Mouse (Mus musculus) WW6 (cell line): ENCODE data around the gene Prkaa1.
"Not testable (repeated sequence)": the region's sequence is repeated elsewhere in the genome, so short reads cannot be mapped to it uniquely, and the experiment has no call there.

Experiments used
- DNase-seq: peaks from one replicate; pipeline ENCODE4 v3.0.0-alpha.2; 2013; ENCODE audit warnings: low read depth, low spot score

Prkaa1 gene

GRCm38 (mm10) chr15:5165121-5165773 is 21.6 kb downstream of the Prkaa1 start:
- no peak for DNase-seq

GRCm38 (mm10) chr15:5173217-5173820 is 29.7 kb downstream of the Prkaa1 start:
- no peak for DNase-seq

DNA sequence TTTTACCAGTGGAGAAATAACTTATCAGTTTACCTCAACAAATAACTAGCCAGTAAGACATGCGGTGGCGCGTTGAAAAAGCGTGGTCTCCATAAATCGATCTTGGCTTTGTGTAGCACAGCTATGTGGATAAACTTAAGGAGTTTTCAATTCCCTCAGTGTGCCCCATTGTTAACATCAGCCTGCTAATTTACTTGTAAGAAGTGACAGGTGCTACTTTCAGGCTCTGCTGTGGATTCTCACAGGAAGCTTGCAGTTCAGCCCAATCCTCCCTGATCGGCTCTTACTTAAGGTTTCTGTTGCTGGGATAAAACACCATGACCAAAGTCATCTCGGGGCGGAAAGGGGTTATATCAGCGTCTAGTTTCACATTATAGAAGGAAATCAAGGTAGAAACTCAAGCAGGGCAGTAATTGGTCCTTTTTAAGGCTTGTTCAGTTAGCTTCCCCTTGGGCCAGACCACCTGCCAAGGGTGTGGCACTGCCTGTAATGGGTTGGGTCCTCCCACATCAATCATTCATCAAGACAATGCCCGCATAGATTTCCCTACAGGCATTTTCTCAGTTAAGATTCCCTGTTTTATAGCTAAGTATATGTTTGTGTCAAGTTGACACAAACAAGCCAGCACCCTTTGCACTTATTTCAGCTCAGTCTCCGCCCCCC is 41.1 kb downstream of the Prkaa1 start:
- DNase-seq: no peak

DNA sequence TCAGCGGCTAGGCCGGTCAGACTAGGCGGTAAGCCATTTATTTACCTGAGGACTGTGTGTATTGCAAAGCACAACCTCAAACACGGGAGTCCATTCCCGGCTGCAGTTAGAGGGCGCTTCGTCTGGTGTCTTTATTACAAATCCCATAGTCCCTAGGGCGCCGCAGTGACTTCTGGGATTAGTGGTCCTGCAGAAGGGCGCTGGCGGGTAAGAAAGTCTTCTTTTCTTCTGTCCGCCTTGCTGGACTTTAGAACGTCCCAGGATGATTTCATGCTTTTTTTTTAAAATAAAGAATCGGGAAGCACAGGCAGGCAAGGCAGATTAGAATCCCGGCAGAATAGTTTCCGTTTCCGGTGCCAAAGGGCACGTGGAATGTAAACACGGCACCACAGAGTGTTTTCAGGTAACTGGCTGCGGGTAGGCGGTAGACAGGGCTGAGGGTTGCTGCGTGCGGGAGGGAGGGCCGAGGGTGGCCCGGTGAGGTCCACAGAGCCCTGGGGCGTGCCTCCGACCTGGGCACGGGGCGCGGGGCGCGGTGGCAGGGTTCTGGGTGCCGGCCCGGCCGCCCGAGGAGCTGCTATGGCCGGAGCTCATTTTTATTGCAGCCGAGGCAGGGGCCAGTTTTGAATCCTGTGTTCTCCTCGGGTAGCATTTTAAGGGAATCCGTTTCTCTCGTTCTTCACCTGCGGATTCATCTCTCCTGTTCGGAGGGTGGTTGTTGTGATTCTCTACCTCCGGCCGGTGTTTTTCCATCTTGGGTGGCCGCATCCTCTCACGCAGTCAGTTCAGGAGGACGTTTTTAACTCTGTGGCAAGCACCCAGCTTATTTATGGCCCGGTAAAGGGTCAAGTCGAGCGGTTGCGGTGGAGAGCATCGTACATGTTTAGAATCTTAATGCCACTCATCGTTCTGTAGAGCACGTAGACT is 42.0 kb downstream of the Prkaa1 start, which contains the start of gene Ttc33:
Gene Ttc33, plus strand, starts transcription at position 160 of the 927 bp plus-strand sequence.
- peak; percentile 39 for DNase-seq

GRCm38 (mm10) chr15:5186293-5186675 is 42.6 kb downstream of the Prkaa1 start:
- no peak for DNase-seq

DNA sequence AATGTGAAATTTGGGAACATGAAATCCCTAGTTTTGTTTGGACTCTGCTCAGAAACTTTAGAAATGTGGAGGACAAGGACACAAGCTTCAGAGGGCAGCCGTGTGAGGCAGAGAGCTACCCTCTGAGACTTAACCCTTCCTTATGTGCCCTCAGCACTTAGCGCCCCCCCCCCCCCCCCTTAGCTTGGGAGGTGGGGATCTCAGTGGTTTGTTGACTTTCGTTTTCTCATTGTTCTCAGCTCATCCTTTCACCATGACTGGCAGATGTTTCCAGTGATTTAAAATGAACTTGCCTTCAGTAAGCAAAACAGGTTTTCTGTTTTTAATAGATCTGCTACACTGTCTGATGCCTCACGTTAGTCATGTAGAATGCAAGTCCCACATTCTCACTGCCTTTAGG is 43.5 kb downstream of the Prkaa1 start:
- DNase-seq: no peak

DNA sequence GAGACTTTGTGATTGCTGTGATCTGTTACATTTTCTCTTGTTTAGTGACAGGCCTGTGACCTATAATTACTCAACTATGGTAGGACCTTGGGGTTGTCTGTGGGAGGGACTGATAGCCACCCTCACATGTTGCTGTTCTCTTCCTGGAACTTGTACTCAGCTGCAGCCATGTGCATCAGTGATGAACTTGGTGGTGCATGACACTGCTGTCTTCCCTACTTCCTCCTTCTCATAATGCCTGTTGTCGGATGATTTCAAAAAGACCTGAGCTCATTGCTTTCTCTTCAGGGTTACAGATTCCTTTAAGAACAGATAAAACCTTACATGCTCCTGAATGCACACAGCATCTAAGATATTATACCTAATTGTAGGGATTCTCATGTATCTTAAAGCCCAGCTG is 44.4 kb downstream of the Prkaa1 start:
- no peak for DNase-seq

DNA sequence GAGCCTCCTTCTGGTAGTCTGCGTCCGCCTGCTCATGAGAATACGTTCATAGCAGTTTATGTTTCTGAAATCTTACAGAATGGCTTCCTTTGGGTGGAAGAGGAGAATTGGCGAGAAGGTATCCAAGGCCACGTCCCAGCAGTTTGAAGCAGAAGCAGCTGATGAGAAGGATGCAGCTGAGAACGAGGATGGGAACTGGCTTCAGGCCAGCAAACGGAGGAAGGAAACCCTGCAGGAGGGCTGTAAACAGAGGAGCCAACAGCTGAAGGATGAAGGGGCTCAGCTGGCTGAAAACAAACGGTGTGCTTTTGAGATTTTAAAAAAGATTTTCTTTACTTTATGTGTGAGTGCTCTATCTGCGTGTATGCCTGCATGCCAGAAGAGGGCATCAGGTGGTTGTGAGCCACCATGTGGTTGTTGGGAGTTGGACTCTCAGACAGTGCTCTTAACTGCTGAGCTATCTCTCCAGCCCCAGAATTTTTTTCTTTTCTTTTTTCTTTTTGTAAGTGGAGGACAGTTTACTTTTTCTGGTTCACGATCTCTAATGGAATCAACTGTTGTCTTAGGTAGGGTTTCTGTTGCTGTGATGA is 45.9 kb downstream of the Prkaa1 start:
- no peak for DNase-seq

DNA sequence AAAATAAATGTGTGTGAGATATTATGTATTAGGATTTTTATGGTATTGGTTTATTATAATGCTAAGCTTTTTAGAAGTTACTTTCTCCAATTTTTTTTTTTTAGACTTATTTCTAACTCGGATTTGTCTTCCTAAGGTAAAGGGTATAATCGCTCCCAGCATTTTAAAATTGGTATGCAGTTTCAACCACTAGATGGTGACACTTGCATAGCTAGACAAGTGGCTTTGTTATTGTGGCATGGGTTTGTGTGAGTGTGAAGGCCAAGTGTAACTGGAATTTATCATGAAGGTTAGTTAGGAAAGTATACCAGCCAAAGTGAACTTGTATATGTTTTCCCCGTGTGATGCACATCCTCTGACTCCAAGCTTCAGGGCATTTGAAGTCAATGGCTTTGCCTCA is 50.2 kb downstream of the Prkaa1 start:
- DNase-seq: no peak

DNA sequence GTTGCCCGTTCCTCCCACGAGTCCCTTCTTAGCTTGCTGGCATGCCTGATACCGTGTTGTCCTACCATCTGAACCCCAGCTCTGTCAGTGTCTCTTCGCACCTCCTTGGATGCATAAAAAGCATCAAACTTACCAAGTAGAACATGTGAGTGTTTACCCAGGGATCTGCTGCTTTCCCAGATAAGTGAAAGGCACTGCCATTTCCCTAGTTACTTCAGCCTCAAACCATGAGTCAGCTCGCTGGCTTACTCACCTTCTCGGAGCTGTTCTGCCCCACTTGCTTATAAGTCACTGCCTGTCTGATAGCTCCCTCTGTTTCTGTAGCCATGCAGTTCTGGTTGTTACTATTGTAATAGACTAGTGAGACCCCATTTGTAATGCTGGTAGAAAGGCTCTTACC is 50.8 kb downstream of the Prkaa1 start:
- no peak for DNase-seq

DNA sequence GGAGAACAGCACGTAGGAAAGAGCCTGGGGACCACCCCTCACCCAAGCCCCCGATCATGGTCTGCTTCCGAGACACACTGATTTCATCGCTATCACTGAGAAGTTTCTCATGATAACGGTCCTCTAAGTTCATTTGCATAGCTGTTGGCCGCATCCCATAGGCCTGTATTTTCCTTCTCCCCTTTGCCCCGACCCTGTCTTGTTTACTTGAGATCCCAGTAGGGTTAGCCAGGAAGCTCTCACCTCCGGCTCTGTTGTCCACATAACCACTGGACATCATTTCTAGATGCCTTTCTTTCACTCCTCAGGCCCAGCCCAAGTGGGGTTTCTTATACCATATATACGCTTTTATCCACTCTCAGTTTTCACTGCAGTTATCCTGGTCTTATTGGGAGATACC is 51.3 kb downstream of the Prkaa1 start:
- no peak for DNase-seq

DNA sequence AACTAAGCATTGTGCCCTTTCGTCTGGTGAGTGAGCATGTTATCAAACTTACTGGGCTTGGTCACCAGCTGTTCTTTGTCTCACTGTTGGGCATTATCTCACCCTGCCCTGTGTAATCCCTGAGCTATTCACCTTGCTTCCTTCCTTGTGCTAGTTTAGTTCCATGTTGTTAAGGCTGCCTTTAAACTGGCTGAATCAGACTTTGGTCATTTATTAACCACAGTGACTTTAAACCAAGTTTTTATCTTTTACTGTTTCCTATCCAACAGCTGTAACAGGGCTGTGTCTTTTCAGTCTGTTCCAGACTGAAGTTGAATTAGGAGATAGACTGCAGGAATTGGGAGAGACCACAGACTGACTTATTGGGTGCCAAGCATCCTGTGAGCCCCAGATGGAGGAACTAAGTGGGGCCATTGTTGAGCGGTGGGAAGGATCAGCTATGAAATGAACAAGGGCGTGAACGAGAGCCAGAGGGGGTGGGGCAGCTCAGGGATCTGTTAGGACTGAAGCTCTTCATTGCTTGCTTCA is 52.4 kb downstream of the Prkaa1 start:
- DNase-seq: no peak

DNA sequence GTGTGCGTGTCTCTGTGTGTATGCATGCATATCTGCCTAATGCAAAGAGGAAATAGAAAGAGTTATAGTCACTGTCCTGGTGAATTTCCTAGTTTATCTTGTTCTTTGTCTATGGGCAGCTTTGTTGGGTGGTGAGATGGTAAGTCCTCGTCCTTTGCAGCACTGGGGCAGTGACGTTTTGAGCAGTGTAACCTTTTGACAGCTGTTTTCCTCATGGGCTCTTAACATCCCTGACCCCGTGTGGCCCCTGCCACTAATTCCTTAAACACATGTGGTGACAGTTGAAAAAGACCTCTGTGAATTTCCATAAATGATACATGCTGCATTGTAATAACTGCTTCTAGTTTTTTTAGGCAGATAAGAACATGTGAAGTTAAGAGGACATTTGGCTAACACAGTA is 53.0 kb downstream of the Prkaa1 start:
- DNase-seq: no peak

GRCm38 (mm10) chr15:5205222-5205621 is 61.6 kb downstream of the Prkaa1 start:
- no peak for DNase-seq

DNA sequence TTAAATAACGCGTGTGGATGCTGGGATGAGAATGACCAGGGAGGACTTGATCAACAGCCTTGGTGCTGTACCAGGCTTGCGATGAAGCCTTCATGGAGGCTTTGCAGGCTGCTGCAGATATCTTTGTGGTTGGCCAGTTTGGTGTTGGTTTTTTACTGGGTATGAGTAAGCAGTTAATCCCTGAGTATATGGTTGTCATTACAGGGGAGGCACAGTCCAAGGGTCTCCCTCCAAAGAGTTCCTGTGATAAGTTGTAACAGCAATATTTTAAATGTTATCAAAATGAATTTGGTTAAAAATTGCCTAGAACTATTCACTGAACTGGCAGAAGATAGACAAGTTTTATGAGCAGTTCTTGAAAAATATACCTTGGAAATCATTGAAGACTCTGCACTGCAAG is 65.5 kb downstream of the Prkaa1 start:
- DNase-seq: no peak

- no peak for DNase-seq
Measured at GRCm38 (mm10) chr15:5220491-5220890, 76.8 kb downstream of the Prkaa1 start.

DNA sequence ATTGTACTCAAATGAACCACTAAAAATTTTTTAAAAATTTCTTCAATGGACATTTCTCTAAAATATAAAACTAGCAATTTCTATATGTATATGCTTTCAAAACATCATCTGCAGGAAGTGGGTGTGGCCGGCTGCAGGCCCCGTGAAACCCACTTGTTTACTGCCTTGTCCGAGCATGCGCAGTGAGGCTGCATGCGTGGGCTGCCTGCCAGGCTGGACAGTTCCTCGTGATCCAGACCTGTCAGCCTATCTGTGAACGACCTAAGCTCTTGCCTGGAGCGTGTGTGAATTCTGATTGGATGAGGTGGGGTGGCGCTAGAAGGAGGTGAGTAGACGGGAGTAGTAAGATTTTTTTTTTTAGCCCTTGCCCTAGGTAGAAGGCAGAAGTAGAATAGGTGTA is 87.1 kb downstream of the Prkaa1 start:
- DNase-seq: not testable (repeated sequence)
